17 mouse cellular contexts compared by ENCODE assay signal in the genomic region with DNA sequence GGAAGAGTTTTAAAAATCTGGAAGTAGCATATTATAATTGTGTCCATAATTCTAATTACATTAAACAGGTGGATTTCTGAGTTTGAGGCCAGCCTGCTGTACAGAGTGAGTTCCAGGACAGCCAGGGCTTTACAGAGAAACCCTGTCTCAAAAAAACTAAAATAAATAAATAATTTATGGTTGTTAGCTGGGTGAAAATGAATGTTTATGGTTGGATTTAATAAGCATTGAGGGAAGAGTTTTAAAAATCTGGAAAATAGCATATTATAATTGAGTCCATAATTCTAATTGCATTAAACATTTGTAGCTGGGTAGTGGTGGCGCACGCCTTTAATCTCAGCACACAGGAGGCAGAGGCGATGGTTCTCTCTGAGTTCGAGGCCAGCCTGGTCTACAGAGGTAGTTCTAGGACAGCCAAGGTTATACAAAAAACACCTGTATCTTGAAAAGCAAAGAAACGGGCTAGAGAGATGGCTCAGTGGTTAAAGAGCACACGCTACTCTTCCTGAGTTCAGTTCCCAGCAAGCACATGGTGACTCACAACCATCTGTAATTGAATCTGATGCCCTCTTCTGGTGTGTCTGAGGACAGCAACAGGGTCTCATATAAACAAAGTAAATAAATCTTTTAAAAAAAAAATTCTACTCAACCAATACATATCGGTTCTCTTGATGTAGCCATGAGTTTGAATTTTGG.
"Had no signal": no experiment of that assay in that cellular context is flagged by ENCODE, and none has a peak within 500 bp of the region (broad histone marks: within the 10 kb centered on the region; RNA-seq: fewer than 3 reads in every experiment).

No protein-coding gene starts in this region.

- H3K4me2 ChIP-seq: limb, embryonic 15.5 days; liver, embryonic 11.5 days; midbrain, embryonic 12.5 days had no signal

- ATAC-seq: liver, postnatal 0 days; lung, postnatal 0 days; midbrain, embryonic 16.5 days had no signal

- DNase-seq: kidney, adult 9 months; kidney, postnatal 25 days; left cerebral cortex, postnatal 4 days; liver, postnatal 0 days; lung, embryonic 14.5 days; right cerebral cortex, adult 18-20 months; right cerebral cortex, postnatal 14 days; right cerebral cortex, postnatal 4 days; thymus, postnatal 25 days had no signal

- H3K9me3 ChIP-seq: limb, embryonic 12.5 days; limb, embryonic 15.5 days; midbrain, embryonic 12.5 days had no signal

- H3K27ac ChIP-seq: limb, embryonic 12.5 days; limb, embryonic 15.5 days; liver, embryonic 14.5 days; macrophage; midbrain, embryonic 12.5 days had no signal

- H3K9ac ChIP-seq: limb, embryonic 12.5 days; limb, embryonic 15.5 days; liver, embryonic 14.5 days; liver, postnatal 0 days; lung, embryonic 14.5 days; midbrain, embryonic 12.5 days had no signal

- H3K36me3 ChIP-seq: limb, embryonic 12.5 days; limb, embryonic 15.5 days; midbrain, embryonic 12.5 days had no signal

- H3K27me3 ChIP-seq: limb, embryonic 12.5 days; limb, embryonic 15.5 days; midbrain, embryonic 12.5 days had no signal

- H3K4me3 ChIP-seq: limb, embryonic 12.5 days; midbrain, embryonic 12.5 days had no signal
